Comparison of ENCODE assay signal across 10 mouse cellular contexts in genomic region chr5:114587908-114588307, GRCm38 (mm10). TPM values are rescaled to one million over a fixed set of nuclear protein-coding genes. Genes with fewer than 3 reads are reported as not detected.
A peak's percentile ranks its signal among the peaks of the same experiment; 100 is the strongest.
DNase-seq lines count a peak whose midpoint lies in the region; ATAC-seq and TF ChIP-seq lines count a peak whose summit lies in the region.
"Had no signal": no experiment of that assay in that cellular context is flagged by ENCODE, and none has a peak within 500 bp of the region (broad histone marks: within the 10 kb centered on the region; RNA-seq: fewer than 3 reads in every experiment).

No protein-coding gene starts in this region.

- no peak overlapping the region for H3K4me2 ChIP-seq in liver, postnatal 0 days (ENCODE audit: low read depth, low read length)
- H3K4me2 ChIP-seq: stomach, embryonic 15.5 days had no signal

- intact Hi-C loops in left cerebral cortex, adult 2 months (cut with DNase I), result no loop called here

- H3K9ac ChIP-seq in ES-E14 (ENCODE audit: insufficient read depth, low read depth, low read length, poor library complexity, severe bottlenecking), result no peak overlapping the region
- no peak overlapping the region for H3K9ac ChIP-seq in liver, postnatal 0 days (replicated peaks)
- H3K9ac ChIP-seq: stomach, embryonic 15.5 days had no signal

- WGBS in liver, postnatal 0 days (ENCODE audit: insufficient replicate concordance), result 31% methylated on average over 9 of the region's 9 CpGs

- H3K27me3 ChIP-seq in liver, postnatal 0 days (ENCODE audit: insufficient read depth, low read length), result no peaks in the 10 kb centered on the region
- H3K27me3 ChIP-seq: Patski; stomach, embryonic 15.5 days had no signal

- in situ Hi-C loops in ES-E14 (cut with MboI; ENCODE audit: low sequenced_read_pairs in 2 of 2, unreplicated experiment in 2 of 2), result no loop called here

- TF ChIP-seq CTCF in liver, postnatal 0 days (IDR thresholded peaks at IDR 0.05; ENCODE audit: low read depth), result no peak
- no peak for TF ChIP-seq CTCF in left cerebral cortex, adult 2 months (IDR thresholded peaks at IDR 0.05)

- H3K4me1 ChIP-seq in ES-E14 (ENCODE audit: control insufficient read depth in 2 of 2, insufficient read depth in 2 of 2, low read length in 2 of 2, poor library complexity in 1 of 2), result peaks cover 0 to 2% of the 10 kb centered on the region in 2 experiments; a peak in 1 of 4 replicates
- peaks cover 42% of the 10 kb centered on the region for H3K4me1 ChIP-seq in liver, postnatal 0 days (ENCODE audit: insufficient read depth)

- no peaks in the 10 kb centered on the region for H3K9me3 ChIP-seq in ES-E14 (ENCODE audit: control insufficient read depth, insufficient read depth, low read depth, low read length)
- no peaks in the 10 kb centered on the region for H3K9me3 ChIP-seq in liver, postnatal 0 days (ENCODE audit: low read length)
- H3K9me3 ChIP-seq: stomach, embryonic 15.5 days had no signal

- no peak for TF ChIP-seq EP300 in liver, postnatal 0 days (IDR thresholded peaks at IDR 0.05; ENCODE audit: low read depth)

- H3K36me3 ChIP-seq in ES-E14 (ENCODE audit: control insufficient read depth, insufficient read depth, low read length, poor library complexity, severe bottlenecking), result no peaks in the 10 kb centered on the region
- H3K36me3 ChIP-seq in liver, postnatal 0 days (replicated peaks; ENCODE audit: insufficient read depth, low read length), result no peaks in the 10 kb centered on the region
- H3K36me3 ChIP-seq: stomach, embryonic 15.5 days had no signal

- ATAC-seq in liver, postnatal 0 days, result peak; percentile 43; the same call in 1 of the 2 replicates
- ATAC-seq: Patski had no signal

- H3K4me3 ChIP-seq in ES-E14 (ENCODE audit: insufficient read depth in 1 of 2, low read depth in 1 of 2, low read length in 2 of 2, poor library complexity in 1 of 2, severe bottlenecking in 1 of 2), result no peak overlapping the region
- no peak overlapping the region for H3K4me3 ChIP-seq in liver, postnatal 0 days (ENCODE audit: low read depth, low read length)
- no peak overlapping the region for H3K4me3 ChIP-seq in left cerebral cortex, adult 2 months
- H3K4me3 ChIP-seq: stomach, embryonic 15.5 days had no signal

- H3K27ac ChIP-seq in ES-E14 (ENCODE audit: insufficient read depth, low read depth, low read length, poor library complexity, severe bottlenecking), result no peak overlapping the region
- no peak overlapping the region for H3K27ac ChIP-seq in liver, postnatal 0 days (ENCODE audit: low read depth)
- no peak overlapping the region for H3K27ac ChIP-seq in left cerebral cortex, adult 2 months
- H3K27ac ChIP-seq: stomach, embryonic 15.5 days had no signal

- peak; percentile 43 for DNase-seq in gastrocnemius, adult 18-20 months (ENCODE audit: low spot score)
- no peak for DNase-seq in gastrocnemius, postnatal 25 days
- DNase-seq in ES-E14 (ENCODE audit: low read depth, low spot score), result peak; percentile 68
- DNase-seq in gastrocnemius, postnatal 10 days, result peak; percentile 63
- DNase-seq in liver, postnatal 0 days, result peak; percentile 83
- peak; percentile 61 to 79 for DNase-seq in spleen, postnatal 14 days (ENCODE audit: low spot score in 2 of 2)
- no peak for DNase-seq in cerebellum, postnatal 10 days
- no peak for DNase-seq in left cerebral cortex, adult 2 months (ENCODE audit: extremely low spot score in 1 of 2, low spot score in 2 of 2)

TF ChIP-seq in ES-E14, 5 proteins besides CTCF, POLR2A, EP300 and RAD21:
- TF ChIP-seq ZNF384 (IDR thresholded peaks at IDR 0.05; ENCODE audit: low read depth, low read length) (no peak), ZC3H11A (IDR thresholded peaks at IDR 0.05; ENCODE audit: borderline replicate concordance, low read depth, low read length) (no peak), CHD2 (IDR thresholded peaks at IDR 0.05; ENCODE audit: low read depth, low read length) (no peak), MAFK (IDR thresholded peaks at IDR 0.05; ENCODE audit: insufficient read depth, low read depth, low read length) (no peak), HCFC1 (IDR thresholded peaks at IDR 0.05; ENCODE audit: borderline replicate concordance, insufficient read depth, low read length) (no peak)

RNA-seq across cellular contexts. Expression of gene Fam222a, which starts 20.1 kb away (rescaled TPM):
- total RNA-seq in gastrocnemius, adult 18-20 months (2021), result under 1 TPM; 0.33 to 0.66 TPM
- under 1 TPM; 0.29 to 0.54 TPM for total RNA-seq in gastrocnemius, postnatal 25 days (2021)
- total RNA-seq in ES-E14 (2012; rRNA removed), result 1.2 and 2.2 TPM in 2 replicates
- total RNA-seq in gastrocnemius, postnatal 10 days (2021), result 1 to 10 TPM; 1.5 to 1.8 TPM
- 0.80 and 1.8 TPM in 2 replicates for polyA plus RNA-seq in liver, postnatal 0 days (2015; fragmentation: Nextera tagmentation; extraction: Ambion mirVana)
- total RNA-seq in left cerebral cortex, adult 2 months (2021), result 1 to 10 TPM; 7.9 to 9.0 TPM

Comparison
In these comparisons a context has a peak if more than half of its experiments do, and no peak if none do; other contexts are left out.
1. DNase-seq: peak in gastrocnemius, adult 18-20 months (single experiment), ES-E14 (single experiment), gastrocnemius, postnatal 10 days (single experiment), liver, postnatal 0 days (single experiment) and spleen, postnatal 14 days (2 of 2); none in gastrocnemius, postnatal 25 days (single experiment), cerebellum, postnatal 10 days (0 of 2) and left cerebral cortex, adult 2 months (0 of 2).